Mouse (Mus musculus): ENCODE data around the gene Fam71e2.

GRCm38 (mm10) chr7:4794631-4795168 is 23.6 kb upstream of the Fam71e2 start:
- TF ChIP-seq CTCF (IDR thresholded peaks at IDR 0.05; ENCODE audit: control insufficient read depth, insufficient read depth, insufficient read length) (no peak), MYOG (IDR thresholded peaks at IDR 0.05; ENCODE audit: control insufficient read depth, extremely low read depth, insufficient read length) (no peak), MAX (IDR thresholded peaks at IDR 0.05) (no peak)
